Mouse (Mus musculus) kidney, adult 9 months (tissue): Measurements from ENCODE around the gene Crtc2.
"Not testable (repeated sequence)": the region's sequence is repeated elsewhere in the genome, so short reads cannot be mapped to it uniquely, and the experiment has no call there.

Source experiments
- DNase-seq: peaks from one replicate; pipeline ENCODE4 v3.0.0; 2022

Crtc2 gene

DNA sequence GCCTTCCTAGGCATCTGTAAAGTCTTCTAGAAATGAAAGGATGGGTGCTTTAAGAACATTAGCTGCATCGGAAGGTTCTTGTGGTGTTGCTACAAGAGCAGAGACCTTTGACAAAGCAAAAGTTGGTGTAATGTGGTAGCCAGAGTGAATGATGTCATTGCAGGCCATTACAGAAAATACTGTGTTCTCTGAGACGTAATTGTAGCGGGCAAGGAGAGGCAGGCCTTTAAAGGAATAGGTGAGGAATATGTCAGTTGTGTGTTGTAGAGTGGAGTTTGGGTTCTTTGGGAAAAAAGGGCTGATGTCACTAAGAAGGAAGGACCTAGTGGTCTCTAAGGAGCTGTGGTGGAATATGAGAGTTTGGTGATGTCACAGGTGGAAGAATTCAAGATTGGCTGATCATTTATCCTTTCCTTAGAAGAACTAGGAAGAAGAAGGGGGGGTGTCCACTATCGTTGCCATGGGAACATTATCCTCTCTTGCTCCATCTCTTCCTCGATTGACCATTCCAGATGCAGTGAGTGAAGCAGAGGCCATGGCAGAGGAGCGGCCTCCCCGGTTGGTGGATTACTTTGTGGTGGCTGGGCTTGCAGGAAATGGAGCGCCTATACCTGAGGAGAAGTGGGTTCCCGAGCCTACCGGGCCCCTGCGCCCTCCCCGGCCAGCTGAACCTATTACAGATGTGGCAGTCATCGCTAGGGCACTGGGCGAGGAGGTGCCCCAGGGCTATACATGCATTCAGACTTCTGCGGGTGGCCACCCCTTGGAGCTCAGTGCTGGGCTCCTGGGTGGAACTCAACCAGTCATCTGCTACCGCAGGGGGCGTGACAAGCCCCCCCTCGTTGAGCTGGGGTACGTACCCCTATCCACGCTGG lies 13.2 kb downstream of the Crtc2 start:
- DNase-seq, result no peak

DNA sequence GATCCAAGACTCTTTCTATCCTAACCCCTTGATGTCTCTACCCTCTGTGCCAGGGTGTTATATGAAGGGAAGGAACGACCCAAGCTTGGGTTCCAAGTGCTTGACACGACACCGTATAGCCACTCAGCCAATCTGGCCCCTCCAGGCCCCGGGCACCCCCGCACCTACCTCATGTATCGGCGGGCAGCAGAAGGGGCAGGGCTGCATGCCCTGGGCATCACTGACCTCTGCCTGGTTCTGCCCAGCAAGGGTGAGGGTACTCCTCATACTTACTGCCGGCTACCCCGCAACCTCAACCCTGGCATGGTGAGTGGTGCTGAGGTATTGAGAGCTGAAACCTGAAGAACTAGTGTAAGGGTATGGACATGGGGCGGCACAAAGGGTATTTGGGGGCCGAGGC lies 14.2 kb downstream of the Crtc2 start:
- no peak for DNase-seq

DNA sequence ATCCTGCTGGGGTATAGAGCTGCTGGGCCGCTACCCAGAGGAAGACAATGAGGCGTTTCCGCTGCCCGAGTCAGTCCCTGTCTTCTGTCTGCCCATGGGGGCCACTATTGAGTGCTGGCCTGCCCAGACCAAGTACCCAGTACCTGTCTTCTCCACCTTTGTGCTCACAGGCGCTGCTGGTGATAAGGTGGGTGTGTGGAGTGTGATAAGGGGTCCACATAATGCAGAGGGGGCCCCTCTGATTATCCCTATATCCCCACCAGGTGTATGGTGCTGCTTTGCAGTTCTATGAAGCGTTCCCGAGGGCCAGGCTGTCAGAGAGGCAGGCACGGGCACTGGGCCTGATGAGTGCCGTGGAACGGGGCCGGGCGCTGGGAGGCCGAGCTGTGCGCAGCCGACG lies 15.0 kb downstream of the Crtc2 start:
- DNase-seq, result no peak

DNA sequence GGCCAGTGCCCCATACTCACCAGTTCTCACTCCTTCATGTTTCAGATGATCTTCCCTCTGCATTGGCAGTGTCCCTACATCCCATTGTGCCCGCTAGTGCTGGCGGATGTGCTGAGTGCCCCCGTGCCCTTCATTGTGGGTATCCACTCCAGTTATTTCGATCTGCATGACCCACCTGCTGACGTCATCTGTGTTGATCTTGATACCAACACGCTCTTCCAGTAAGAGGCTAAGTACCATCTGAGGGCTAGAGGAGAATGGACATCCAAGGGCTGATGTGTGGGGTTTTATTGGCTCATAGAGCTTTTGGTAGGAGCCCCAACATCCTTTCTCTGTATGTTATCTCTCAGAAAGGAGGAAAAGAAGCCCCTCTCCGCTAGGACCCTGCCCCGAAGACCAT lies 16.8 kb downstream of the Crtc2 start:
- no peak for DNase-seq

DNA sequence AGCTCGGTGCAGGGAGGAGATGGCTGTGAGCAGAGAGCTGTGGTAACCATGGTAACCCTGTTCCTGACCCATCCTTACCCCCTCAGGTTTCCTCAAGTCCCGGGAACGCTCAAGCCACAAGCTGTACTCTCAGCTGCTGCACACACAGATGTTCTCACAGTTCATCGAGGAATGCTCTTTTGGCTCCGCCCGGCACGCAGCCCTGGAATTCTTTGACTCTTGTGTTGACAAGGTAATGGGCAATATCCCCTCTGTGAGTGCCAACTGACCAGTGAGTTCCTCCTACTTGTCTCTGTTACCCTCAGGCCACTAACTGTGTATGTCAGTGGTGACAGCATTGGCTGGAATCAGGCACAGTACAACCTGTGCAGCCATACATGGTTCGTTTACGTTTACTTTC lies 18.2 kb downstream of the Crtc2 start:
- DNase-seq, result no peak

DNA sequence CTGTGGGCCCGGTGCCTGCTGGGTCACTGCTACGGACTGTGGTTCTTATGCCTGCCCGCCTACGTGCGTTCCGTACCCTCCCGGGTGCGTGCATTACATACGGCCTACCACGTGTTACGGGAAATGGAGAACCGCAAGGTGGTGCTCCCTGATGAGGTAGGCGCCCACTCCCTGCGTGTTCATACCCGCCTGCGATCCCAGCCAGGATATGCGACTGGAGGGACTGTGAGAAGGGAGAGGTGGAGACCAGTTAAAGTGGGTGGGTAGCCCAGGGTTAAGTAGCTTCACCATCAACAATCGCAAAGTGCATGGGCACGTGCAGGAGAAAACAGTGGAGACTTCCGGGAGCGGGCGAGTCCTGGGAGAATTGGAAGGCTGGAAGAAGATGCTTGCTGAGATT lies 19.9 kb downstream of the Crtc2 start:
- DNase-seq, result no peak

DNA sequence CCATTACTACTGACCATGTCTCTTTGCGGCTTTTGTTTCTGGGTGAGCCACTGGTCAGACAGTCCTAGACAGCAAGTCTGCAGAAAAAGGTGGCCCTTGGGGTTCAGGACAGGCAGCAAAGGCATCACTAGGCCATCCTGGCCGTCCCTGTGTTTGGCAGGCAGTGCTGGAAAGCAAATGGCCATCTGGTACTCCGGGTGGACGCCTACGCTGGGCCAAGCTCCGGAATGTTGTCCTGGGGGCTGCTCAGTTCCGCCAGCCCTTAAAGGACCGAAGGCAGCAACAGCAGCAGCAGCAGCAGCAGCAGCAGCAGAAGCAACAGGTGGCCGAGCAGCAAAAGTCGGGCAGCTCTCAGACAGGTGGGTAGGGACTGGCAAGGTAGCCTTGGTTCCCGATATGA lies 21.3 kb downstream of the Crtc2 start:
- DNase-seq, result no peak

DNA sequence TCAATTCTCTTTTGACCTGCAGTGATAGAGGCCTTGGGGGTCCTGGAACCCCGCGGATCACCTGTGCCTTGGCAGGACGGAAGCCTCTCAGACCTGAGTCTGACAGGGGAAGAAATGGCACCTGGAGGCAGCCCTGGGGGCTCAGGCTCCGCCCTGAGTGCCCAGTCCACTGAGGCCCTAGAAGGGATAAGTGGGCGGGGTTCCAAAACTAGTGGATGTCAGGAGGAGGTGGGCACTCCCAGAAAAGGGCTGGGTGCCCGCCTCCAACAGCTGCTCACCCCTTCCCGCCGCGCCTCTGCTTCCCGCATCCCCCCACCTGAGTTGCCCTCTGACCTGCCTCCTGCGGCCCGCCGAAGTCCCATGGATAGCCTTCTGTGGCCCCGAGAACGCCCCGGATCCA lies 22.9 kb downstream of the Crtc2 start:
- DNase-seq, result no peak

DNA sequence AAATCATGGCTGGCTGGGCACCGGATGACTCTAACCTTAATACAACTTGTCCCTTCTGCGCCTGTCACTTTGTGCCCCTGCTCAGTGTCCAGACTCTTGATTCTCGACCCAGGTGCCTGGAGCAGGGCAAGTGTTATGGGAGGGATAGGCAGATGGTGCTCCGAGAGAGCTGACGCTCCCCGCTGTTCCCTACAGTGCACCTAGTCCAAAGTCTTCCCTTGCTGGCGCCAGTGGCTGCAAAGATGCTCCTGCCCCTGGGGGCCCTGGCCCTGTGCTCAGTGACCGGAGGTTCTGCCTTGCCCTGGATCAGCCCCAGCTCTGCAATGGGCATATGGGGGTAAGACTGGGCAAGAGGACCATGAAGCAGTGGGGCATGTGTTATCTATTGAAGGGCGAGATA lies 23.8 kb downstream of the Crtc2 start:
- no peak for DNase-seq

DNA sequence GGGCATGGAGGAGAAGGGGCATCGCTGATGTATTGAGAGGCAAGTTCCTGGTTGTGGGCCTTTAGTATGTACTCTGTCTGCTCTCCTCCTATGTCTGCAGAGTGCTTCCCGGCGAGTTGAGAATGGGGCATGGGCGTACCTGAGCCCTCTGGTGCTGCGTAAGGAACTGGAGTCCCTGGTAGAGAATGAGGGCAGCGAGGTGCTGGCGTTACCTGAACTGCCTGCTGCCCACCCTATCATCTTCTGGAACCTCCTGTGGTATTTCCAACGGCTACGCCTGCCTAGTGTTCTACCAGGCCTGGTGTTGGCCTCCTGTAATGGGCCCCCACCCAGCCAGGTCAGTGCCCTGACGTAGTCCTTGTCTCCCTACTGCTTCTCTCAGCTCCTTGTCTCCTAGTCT lies 24.2 kb downstream of the Crtc2 start:
- no peak for DNase-seq

DNA sequence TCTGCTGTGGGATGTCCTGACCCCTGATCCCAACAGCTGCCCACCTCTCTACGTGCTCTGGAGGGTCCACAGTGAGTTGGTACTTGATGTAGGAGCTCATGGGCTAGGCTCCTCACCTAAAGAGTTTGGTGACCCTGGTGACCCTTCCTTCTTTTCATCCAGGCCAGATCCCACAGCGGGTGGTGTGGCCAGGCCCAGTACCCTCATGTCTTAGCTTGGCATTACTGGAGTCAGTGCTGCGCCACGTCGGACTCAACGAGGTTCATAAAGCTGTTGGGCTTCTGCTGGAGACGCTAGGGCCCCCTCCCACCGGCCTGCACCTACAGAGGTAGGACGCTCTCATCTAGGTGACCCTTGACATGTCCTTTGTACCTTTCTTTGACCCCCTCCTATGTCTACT lies 25.3 kb downstream of the Crtc2 start:
- no peak for DNase-seq

DNA sequence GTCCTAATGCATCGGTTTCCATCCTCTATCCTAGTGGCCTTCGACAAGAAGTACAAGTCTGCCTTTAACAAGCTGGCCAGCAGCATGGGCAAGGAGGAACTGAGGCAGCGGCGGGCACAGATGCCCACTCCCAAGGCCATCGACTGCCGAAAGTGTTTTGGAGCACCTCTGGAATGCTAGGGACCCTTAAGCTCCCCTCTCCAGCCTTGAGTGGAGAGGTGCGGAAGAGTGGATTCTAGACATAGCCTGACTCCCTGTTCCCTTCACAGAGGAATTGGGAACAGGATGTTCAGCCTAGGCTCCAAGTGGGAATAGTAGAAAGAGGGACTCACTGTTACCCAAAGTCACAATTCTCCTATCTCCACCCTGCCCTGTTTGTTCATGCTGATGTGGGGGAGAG lies 25.8 kb downstream of the Crtc2 start:
- no peak for DNase-seq

DNA sequence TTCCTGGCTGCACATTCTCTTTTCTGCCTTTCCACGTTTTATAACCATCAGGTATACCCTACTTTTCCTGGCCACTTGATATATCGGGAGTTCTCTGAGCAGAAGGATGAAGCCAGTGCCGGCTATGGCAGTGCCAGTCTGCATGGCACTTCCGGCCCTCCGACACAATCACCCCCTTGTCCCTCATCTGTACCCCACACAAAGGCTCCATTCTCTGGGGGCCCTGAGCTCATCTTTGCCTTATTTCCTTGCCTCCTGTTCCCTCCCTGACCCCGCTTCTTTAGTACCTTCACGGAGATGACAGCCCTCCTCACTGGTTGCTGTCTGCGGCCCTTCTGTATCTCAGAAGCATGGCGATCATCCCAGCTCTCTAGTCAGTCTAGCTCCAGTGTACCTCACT lies 26.7 kb downstream of the Crtc2 start:
- no peak for DNase-seq

DNA sequence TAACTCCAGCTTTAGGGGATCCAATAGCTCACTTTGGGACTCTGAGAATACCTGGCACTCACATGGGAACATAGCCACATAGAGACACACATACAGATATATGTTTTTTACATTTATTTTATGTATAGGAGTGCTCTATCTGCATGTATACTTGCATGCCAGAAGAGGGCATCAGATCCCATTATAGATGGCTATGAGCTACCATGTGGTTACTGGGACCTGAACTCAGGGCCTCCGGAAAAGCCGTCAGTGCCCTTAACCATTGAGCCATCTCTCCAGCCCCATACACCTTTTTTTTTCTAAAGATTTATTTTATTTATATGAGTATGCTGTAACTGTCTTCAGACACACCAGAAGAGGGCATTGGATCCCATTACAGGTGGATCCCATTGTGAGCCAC lies 30.2 kb downstream of the Crtc2 start:
- no peak for DNase-seq

DNA sequence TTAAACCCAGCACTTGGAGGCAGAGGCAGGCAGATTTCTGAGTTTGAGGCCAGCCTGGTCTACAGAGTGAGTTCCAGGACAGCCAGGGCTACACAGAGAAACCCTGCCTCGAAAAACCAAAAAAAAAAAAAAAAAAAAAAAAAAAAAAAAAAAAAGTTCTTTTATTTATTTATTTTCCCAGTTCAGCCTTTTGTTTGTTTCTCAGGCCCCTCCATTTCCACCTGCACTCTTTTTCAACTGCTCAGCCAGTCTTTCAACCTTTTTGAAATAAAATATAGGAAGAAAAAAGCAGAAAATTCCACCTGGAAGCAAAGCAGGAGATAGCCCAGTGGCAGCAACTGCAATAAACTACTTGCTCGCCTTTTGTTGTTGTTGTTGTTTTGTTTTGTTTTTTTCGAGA lies 35.4 kb downstream of the Crtc2 start:
- not testable (repeated sequence) for DNase-seq

DNA sequence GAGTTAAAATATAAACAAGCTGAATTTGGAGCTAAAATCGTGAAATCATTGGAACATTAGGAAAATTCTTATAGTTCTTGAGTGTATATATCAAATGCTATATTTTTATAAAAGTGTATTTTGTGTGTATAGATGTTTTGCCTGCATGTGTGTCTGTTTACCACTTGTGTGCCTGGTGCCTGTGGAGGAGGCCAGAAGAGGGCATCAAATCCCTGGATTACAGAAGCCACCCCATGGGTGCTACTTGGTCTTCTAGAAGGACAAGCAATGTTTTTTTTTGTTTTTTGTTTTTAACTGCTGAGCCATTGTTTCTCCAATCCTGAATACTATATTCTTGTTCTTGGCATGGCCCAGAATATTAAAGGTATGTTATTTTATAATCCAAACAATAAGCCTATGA lies 36.6 kb downstream of the Crtc2 start:
- peak; percentile 24 for DNase-seq

DNA sequence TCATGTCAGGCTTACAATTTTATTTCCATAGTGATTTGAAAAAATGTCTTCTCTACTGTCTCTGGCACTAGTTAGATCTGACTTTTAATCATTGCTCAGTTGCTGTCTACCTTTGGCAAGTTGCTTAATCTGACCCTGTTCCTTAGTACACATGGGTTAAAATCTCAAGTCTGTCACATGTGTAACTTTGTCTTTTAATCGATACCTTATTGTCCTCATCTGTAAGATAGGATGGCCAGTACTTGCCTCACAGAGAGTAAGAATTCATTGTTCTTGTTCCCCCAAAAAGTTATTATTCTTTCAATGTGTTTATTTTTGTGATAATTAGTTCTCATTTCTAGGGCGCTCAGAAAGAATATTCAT lies 38.0 kb downstream of the Crtc2 start:
- no peak for DNase-seq

DNA sequence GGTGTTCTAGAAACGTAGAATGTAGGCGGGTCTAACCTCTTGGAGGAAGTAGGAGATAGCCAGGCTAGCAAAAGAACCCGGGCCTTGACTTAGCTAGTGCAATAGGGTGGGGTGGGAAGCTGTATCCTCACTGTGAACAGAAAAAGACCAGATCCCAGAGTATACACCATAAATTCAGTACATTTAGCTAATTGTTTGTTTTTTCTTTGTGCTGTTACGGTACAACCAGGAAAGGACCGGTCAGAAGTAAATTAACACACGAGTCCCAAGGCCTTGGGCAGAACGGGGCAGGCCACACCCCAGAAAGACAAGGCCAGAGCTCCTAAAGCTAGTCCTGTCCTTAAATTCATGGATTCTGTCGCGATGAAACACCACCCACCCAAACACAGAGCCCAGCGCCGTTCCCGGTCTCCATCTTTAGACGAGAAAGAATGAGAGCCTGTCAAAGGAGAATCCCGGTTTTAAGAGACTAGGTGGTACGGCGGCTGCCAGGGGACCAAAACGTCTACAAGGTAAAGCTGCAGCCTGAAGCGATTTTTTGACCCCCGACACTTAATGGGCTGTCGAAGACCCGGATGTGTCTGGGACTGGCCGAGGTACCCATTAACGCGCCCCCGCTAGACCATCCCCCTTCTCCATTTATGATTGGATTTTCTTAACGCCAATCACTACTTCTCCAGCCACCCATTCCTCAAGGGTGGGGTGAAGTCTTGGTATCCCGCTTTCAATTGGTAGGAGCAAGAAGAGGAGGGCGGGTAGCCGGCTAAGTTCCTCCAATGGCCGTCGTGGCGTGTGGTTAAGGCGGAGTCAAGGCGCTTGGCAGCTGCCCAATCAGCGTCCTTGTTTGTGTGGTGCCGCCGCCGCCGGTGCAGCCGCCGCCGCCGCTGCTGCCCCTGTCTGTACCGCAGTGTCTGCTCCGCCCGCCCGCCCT lies 38.6 kb downstream of the Crtc2 start, which contains the start of gene Gatad2b:
Gatad2b (plus strand) TSS at position 834 of the 931 bp plus-strand sequence.
- peak; percentile 100 for DNase-seq

DNA sequence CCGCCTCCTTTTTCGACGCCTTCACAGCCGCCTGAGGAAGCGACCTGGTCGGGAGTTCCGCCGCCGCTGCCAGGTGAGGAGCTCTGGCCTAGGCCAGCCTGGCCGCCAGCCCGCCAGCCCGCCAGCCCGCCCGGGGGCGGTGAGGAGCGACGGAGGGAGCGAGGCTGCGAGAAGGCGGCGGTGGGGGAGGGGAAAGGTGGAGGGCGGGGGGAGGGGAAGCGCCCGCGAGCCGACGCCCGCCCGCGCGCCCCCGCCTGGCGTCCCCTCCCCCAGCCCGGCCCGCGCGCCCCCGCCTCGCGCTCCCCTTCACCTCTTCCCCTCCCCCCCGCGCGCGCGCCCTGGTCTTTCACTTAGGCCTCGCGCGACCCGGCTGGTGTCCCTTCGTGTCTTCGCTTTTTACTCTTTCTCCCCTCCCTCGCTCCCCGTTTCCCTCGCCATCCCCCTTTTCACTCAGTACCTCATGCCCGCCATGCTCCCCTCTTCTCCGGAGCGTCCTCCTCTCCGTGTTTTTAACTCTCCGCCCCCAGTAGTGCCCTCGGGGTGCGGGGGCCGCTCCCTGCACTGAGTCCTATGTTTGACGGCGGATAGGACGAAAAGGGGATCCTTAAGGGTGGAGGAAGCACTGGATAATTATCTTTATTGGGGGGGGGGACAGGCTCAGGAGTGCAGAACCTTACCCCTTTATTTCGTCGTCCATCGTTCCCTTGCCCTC lies 39.5 kb downstream of the Crtc2 start:
- DNase-seq, result peak; percentile 52

DNA sequence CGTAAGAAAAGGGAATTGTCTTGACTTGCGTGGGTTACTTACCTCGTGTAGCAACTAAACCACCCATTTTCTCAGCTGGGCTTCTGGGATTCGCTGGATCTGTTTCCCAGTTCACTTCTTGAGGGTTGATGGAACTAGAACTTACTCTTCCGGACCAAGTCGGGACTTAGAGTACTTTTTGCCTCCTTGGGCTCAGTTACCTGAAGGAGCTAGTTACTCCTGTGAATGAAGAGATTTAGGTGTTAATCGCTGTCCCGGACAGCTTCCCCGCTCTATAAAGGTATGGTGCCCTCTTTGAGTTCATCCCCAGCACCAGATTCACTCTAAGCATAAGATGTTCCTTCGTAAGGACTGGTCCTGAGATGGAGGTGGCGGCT lies 40.1 kb downstream of the Crtc2 start:
- DNase-seq, result peak; percentile 23

DNA sequence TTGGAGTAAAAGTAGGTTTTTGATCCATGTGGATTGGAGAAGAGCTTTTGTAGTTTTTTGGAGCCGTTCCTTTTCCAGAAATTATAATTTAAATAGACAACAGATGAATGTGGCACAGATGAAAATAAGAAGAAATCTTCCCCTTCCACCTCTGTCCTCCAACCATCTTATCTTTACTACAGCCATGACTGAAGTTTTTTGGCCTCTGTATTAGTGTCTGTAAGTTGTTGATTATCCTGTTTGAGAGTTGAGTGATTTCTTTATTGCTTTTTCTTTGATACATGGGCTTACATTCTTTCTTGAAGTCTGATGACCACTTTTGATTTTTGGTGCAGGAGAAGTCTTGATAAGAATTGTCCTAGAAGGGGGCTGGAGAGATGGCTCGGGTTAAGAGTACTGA lies 40.7 kb downstream of the Crtc2 start:
- DNase-seq, result no peak

DNA sequence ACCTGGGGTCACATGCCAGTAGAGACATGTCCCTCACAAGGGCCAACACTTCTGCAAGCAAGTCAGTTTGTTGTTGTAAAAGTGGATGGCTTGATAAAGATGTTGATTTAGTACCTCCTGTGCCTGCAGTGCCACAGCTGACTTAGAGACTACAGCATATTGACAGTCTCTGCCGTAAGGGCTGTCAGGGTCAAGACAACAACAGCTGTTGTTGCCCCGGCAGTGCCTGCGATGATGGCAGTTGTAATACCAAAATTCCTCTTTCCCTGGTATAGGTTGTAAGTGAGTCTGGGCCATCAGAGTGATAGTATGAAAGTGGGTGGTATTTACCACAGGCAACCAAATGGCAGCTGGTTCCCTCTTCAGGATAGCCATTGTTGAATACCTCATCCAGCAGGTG lies 51.8 kb downstream of the Crtc2 start:
- no peak for DNase-seq

DNA sequence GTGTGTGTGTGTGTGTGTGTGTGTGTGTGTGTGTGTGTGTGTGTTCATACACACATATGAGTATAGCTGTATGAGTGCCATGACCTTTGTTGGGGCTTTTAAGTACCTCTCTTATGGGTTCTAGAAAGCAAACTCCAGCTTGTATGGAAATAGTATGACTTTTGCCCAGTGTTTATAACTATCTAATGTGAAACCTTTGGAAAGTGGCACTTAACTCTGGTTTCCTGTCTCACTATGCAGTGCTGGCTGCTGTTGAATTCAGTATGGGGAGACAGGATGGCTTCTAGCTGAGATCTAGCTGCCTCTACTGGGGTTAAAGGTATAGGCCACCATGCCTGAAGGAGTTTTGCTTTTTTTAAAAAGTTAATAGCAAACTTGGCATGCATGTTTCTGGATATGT lies 55.6 kb downstream of the Crtc2 start:
- no peak for DNase-seq

DNA sequence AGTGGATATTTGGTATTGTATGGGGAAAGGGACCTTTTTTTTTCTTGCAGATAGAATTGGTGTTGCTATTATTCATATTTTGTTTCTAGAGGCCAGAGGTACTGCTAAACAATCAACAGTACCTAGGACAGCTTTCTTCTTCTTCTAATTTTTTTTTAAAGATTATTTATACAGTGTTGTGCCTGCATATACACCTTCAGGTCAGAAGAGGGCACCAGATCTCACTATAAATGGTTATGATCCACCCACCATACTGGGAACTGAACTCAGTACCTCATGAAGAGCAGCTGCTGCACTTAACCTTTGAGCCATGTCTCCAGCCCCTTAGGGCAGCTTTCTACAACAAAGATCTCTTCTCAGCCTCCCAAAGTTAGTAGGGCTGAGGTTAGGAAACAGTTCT lies 59.4 kb downstream of the Crtc2 start:
- no peak for DNase-seq
